Mouse (Mus musculus) ES-E14 (cell line): ENCODE measurements around the gene Cd36.

Source experiments
- CHD2 ChIP-seq: IDR thresholded peaks from 2 replicates; pipeline ENCODE4 v1.6.1; 2014; ENCODE audit warnings: mild to moderate bottlenecking, low read depth, low read length, inconsistent platforms
- MAFK ChIP-seq: IDR thresholded peaks from 2 replicates; pipeline ENCODE4 v1.6.1; 2014; ENCODE audit warnings: mild to moderate bottlenecking, low read depth, low read length, inconsistent platforms; ENCODE audit not compliant: insufficient read depth
- ZC3H11A ChIP-seq: IDR thresholded peaks from 2 replicates; pipeline ENCODE4 v1.6.1; 2012; ENCODE audit warnings: low read depth, mild to moderate bottlenecking, inconsistent platforms, low read length, borderline replicate concordance
- ZNF384 ChIP-seq: IDR thresholded peaks from 2 replicates; pipeline ENCODE4 v1.6.1; 2012; ENCODE audit warnings: low read depth, low read length, inconsistent platforms

DNA sequence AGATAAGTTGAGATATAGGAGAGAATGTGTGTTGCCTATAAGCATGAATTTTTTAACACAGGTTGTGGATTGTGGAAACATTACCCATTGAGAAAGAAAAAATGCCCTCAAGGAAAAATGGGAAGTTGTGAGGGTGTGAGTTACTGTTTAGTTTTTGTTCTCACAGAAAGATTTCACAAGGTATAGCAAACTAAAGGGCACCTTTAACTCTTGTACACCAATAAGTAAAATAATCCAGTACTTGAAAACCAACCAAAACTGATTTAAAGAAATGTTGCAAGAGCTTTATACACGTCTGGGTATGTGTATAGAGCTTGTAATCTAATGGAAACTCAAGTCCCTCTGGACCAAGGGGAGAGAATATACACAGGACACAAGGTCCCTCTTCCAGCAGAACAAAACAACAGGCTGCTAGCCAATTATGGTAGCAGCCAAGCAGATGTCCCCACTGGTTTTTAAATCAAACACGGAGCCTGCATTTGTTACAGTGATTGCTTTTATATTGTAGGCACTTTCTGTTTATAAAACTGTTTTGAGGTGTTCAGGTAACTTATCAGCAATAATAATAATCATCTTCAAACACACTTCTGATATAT is 5.1 kb upstream of the Cd36 start:
- TF ChIP-seq ZNF384 (no peak), CHD2 (no peak), ZC3H11A (no peak), MAFK (no peak)
